Mouse (Mus musculus) cerebellum, adult 9-11 months (tissue): ENCODE measurements around the gene Adamtsl1.

Experiments used
- DNase-seq: peaks from one replicate; pipeline ENCODE4 v3.0.0; 2022

Gene Adamtsl1

GRCm38 (mm10) chr4:86068376-86068775 is 554.4 kb downstream of the Adamtsl1 start:
- no peak for DNase-seq

- no peak for DNase-seq
Observed at GRCm38 (mm10) chr4:86068875-86069718, 555.1 kb downstream of the Adamtsl1 start.

- DNase-seq = no peak
Observed at GRCm38 (mm10) chr4:86074871-86075270, 560.9 kb downstream of the Adamtsl1 start.

GRCm38 (mm10) chr4:86077355-86077754 is 563.4 kb downstream of the Adamtsl1 start:
- no peak for DNase-seq

- peak; percentile 10 for DNase-seq
Observed at GRCm38 (mm10) chr4:86077854-86078253, 563.9 kb downstream of the Adamtsl1 start.

- DNase-seq = no peak
Observed at GRCm38 (mm10) chr4:86087508-86087907, 573.5 kb downstream of the Adamtsl1 start.

- no peak for DNase-seq
Observed at GRCm38 (mm10) chr4:86103207-86103606, 589.2 kb downstream of the Adamtsl1 start.

- no peak for DNase-seq
Observed at GRCm38 (mm10) chr4:86108325-86108724, 594.4 kb downstream of the Adamtsl1 start.

GRCm38 (mm10) chr4:86119067-86119466 is 605.1 kb downstream of the Adamtsl1 start:
- DNase-seq = no peak

- DNase-seq = no peak
Observed at GRCm38 (mm10) chr4:86122431-86122830, 608.5 kb downstream of the Adamtsl1 start.

- DNase-seq = peak; percentile 37
Observed at GRCm38 (mm10) chr4:86124374-86124773, 610.4 kb downstream of the Adamtsl1 start.

GRCm38 (mm10) chr4:86126636-86127035 is 612.7 kb downstream of the Adamtsl1 start:
- DNase-seq = no peak

- DNase-seq = no peak
Observed at GRCm38 (mm10) chr4:86158551-86158950, 644.6 kb downstream of the Adamtsl1 start.

GRCm38 (mm10) chr4:86159362-86159761 is 645.4 kb downstream of the Adamtsl1 start:
- no peak for DNase-seq

- DNase-seq = no peak
Observed at GRCm38 (mm10) chr4:86170763-86171162, 656.8 kb downstream of the Adamtsl1 start.

GRCm38 (mm10) chr4:86171461-86171860 is 657.5 kb downstream of the Adamtsl1 start:
- DNase-seq = no peak

GRCm38 (mm10) chr4:86177471-86177870 is 663.5 kb downstream of the Adamtsl1 start:
- DNase-seq = no peak

- no peak for DNase-seq
Observed at GRCm38 (mm10) chr4:86178116-86178515, 664.1 kb downstream of the Adamtsl1 start.

- DNase-seq = no peak
Observed at GRCm38 (mm10) chr4:86183701-86184173, 669.8 kb downstream of the Adamtsl1 start.

GRCm38 (mm10) chr4:86189853-86190252 is 675.9 kb downstream of the Adamtsl1 start:
- DNase-seq = peak; percentile 9

- no peak for DNase-seq
Observed at GRCm38 (mm10) chr4:86191195-86191594, 677.2 kb downstream of the Adamtsl1 start.

GRCm38 (mm10) chr4:86201766-86202165 is 687.8 kb downstream of the Adamtsl1 start:
- peak; percentile 36 for DNase-seq

GRCm38 (mm10) chr4:86203288-86203687 is 689.3 kb downstream of the Adamtsl1 start:
- no peak for DNase-seq

GRCm38 (mm10) chr4:86224875-86225274 is 710.9 kb downstream of the Adamtsl1 start:
- DNase-seq = no peak

- no peak for DNase-seq
Observed at GRCm38 (mm10) chr4:86227096-86227495, 713.1 kb downstream of the Adamtsl1 start.
